Mouse (Mus musculus): Measurements from ENCODE around the gene Nphp4.

DNA sequence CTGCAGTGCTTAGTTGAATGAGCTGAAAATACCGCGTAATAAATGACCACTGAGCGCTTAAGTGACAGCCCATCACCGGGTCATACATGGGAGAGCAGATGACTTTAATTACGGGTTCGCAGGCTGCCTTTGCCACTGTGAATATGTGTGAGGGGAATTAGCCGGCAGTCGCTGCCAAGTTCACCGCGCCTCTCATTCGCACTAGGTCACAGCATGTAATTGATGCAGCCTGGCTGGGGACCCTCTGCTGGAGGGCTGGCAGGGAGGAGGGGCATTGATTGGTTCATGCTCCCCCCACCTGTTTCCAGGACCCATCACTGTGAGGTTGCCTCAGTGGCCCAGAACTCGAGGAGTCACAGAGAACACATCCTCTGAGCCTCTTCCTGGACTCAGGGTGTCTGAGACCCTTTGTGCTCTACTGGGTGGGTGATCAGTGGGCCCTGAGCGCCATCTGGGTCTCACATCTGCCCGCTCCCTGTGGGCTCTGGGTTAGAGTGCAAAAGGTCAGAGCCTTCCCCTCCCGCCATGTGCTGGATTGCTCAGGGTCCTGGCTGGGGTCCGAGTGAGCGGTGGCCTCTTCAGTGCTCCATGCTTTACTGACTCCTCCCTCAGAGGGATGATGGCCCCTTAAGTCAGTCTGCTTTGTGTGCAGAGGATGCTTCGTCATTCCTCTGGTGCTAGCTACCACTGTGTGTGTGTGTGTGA lies 35.9 kb downstream of the Nphp4 start:
- TF ChIP-seq POLR2A (IDR thresholded peaks at IDR 0.05; ENCODE audit: insufficient read length, low read depth) (no peak), USF1 (IDR thresholded peaks at IDR 0.05; ENCODE audit: low read depth) (no peak), MYOG (IDR thresholded peaks at IDR 0.05; ENCODE audit: control insufficient read depth in 1 of 3, insufficient read depth in 1 of 3, insufficient read length in 2 of 3, low read depth in 2 of 3) (no peak)

All from myocyte (in vitro differentiated cells).